Comparison of ENCODE assay signal across 8 mouse cellular contexts in genomic region chr17:78736473-78736988, GRCm38 (mm10). TPM values are rescaled to one million over a fixed set of nuclear protein-coding genes. Genes with fewer than 3 reads are reported as not detected.
DNase-seq lines count a peak whose midpoint lies in the region; ATAC-seq and TF ChIP-seq lines count a peak whose summit lies in the region.

No protein-coding gene starts in this region.

- peaks cover 11% of the 10 kb centered on the region for H3K4me1 ChIP-seq in bone marrow macrophage, adult 2 months (ENCODE audit: control insufficient read depth, insufficient read depth, low read length)
- peaks cover 6% of the 10 kb centered on the region; the same call in 1 of the 2 replicates for H3K4me1 ChIP-seq in embryonic fibroblast, embryonic 13.5 days (ENCODE audit: control insufficient read depth, insufficient read depth, low read length)
- peaks cover 24% of the 10 kb centered on the region for H3K4me1 ChIP-seq in heart, embryonic 11.5 days (ENCODE audit: control insufficient read depth, insufficient read depth, low read length)
- peaks cover 18% of the 10 kb centered on the region for H3K4me1 ChIP-seq in kidney, embryonic 16.5 days (ENCODE audit: insufficient read depth, low read length)
- peaks cover 4% of the 10 kb centered on the region for H3K4me1 ChIP-seq in liver, adult 2 months (ENCODE audit: control insufficient read depth, insufficient read depth, low read length)

- WGBS in heart, embryonic 11.5 days (ENCODE audit: insufficient replicate concordance): under 1% methylated on average over 51 of the region's 60 CpGs
- under 1% methylated on average over 50 of the region's 60 CpGs for whole genome bisulfite sequencing in kidney, embryonic 16.5 days
- under 1% methylated on average over 60 of the region's 60 CpGs for WGBS in liver, adult 2 months

- peak overlapping the region; percentile 82 for H3K4me2 ChIP-seq in heart, embryonic 11.5 days
- H3K4me2 ChIP-seq in kidney, embryonic 16.5 days (replicated peaks; ENCODE audit: low read depth, low read length): peak overlapping the region; percentile 86
- peak overlapping the region; percentile 90 for H3K4me2 ChIP-seq in myocyte (ENCODE audit: low read depth)

- peak overlapping the region; percentile 45 for H3ac ChIP-seq in myocyte (ENCODE audit: control insufficient read depth, insufficient read length)

- DNase-seq in A20 (ENCODE audit: low read depth, low spot score): peak; percentile 100
- DNase-seq in liver, adult 2 months (ENCODE audit: extremely low read depth, low read depth, low spot score): peak; percentile 85
- DNase-seq in splenic B cell, adult 2 months (ENCODE audit: low read depth, low spot score): peak; percentile 100

- H3K36me3 ChIP-seq in heart, embryonic 11.5 days (ENCODE audit: control insufficient read depth, insufficient read depth, low read length): no peaks in the 10 kb centered on the region
- no peaks in the 10 kb centered on the region for H3K36me3 ChIP-seq in kidney, embryonic 16.5 days (ENCODE audit: insufficient read depth, low read length)
- H3K36me3 ChIP-seq in liver, adult 2 months (ENCODE audit: control insufficient read depth, insufficient read depth, low read length): no peaks in the 10 kb centered on the region
- H3K36me3 ChIP-seq in myocyte (ENCODE audit: control insufficient read depth, insufficient read depth): no peaks in the 10 kb centered on the region
- no peaks in the 10 kb centered on the region for H3K36me3 ChIP-seq in splenic B cell, adult 2 months (ENCODE audit: control insufficient read depth, insufficient read depth, low read length, poor library complexity, severe bottlenecking)

- ATAC-seq in heart, embryonic 11.5 days (replicated peaks; ENCODE audit: insufficient number of reproducible peaks, low FRiP score, low TSS enrichment): peak; percentile 98
- ATAC-seq in kidney, embryonic 16.5 days (ENCODE audit: low FRiP score, low TSS enrichment): peak; percentile 99

- H3K4me3 ChIP-seq in bone marrow macrophage, adult 2 months (ENCODE audit: insufficient read depth, low read length): peak overlapping the region; percentile 88
- H3K4me3 ChIP-seq in embryonic fibroblast, embryonic 13.5 days (ENCODE audit: insufficient read depth, low read length): peak overlapping the region; percentile 91
- peak overlapping the region; percentile 93 for H3K4me3 ChIP-seq in heart, embryonic 11.5 days (ENCODE audit: low read depth, low read length)
- H3K4me3 ChIP-seq in kidney, embryonic 16.5 days (ENCODE audit: low read length): peak overlapping the region; percentile 97
- peak overlapping the region; percentile 97 for H3K4me3 ChIP-seq in liver, adult 2 months (ENCODE audit: insufficient read depth, low read depth, low read length)
- H3K4me3 ChIP-seq in myocyte: peak overlapping the region; percentile 63

- H3K9me3 ChIP-seq in heart, embryonic 11.5 days (replicated peaks; ENCODE audit: control insufficient read depth, low read length): no peaks in the 10 kb centered on the region
- no peaks in the 10 kb centered on the region for H3K9me3 ChIP-seq in kidney, embryonic 16.5 days (ENCODE audit: low read length)

- 0 out of 2 replicates have a peak, but pooled peaks have one; percentile 46 for TF ChIP-seq POLR2A in bone marrow macrophage, adult 2 months (IDR thresholded peaks at IDR 0.05; ENCODE audit: borderline replicate concordance, low read depth, low read length)
- TF ChIP-seq POLR2A in embryonic fibroblast, embryonic 13.5 days (IDR thresholded peaks at IDR 0.05; ENCODE audit: low read depth, low read length): peak; percentile 88
- peak; percentile 62 for TF ChIP-seq POLR2A in liver, adult 2 months (IDR thresholded peaks at IDR 0.05; ENCODE audit: extremely low read depth, insufficient read depth, low read length)
- peak; percentile 91 for TF ChIP-seq POLR2A in myocyte (IDR thresholded peaks at IDR 0.05; ENCODE audit: insufficient read length, low read depth)

- H3K27ac ChIP-seq in bone marrow macrophage, adult 2 months (ENCODE audit: insufficient read depth, low read depth, low read length): peak overlapping the region; percentile 96
- peak overlapping the region; percentile 50 for H3K27ac ChIP-seq in embryonic fibroblast, embryonic 13.5 days (ENCODE audit: insufficient read depth, low read length)
- H3K27ac ChIP-seq in heart, embryonic 11.5 days (ENCODE audit: low read depth, low read length): peak overlapping the region; percentile 96
- H3K27ac ChIP-seq in kidney, embryonic 16.5 days (ENCODE audit: low read length): peak overlapping the region; percentile 96
- H3K27ac ChIP-seq in liver, adult 2 months (replicated peaks; ENCODE audit: insufficient read depth, low read depth, low read length): peak overlapping the region; percentile 87

- H3K27me3 ChIP-seq in heart, embryonic 11.5 days (ENCODE audit: control insufficient read depth, insufficient read depth, low read length): no peaks in the 10 kb centered on the region
- no peaks in the 10 kb centered on the region for H3K27me3 ChIP-seq in kidney, embryonic 16.5 days (ENCODE audit: insufficient read depth, low read length)
- H3K27me3 ChIP-seq in liver, adult 2 months (ENCODE audit: control insufficient read depth, insufficient read depth, low read length): no peaks in the 10 kb centered on the region
- no peaks in the 10 kb centered on the region for H3K27me3 ChIP-seq in myocyte (ENCODE audit: control insufficient read depth, insufficient read depth, insufficient read length)
- no peaks in the 10 kb centered on the region for H3K27me3 ChIP-seq in splenic B cell, adult 2 months (ENCODE audit: control insufficient read depth, insufficient read depth, low read length, poor library complexity, severe bottlenecking)

- H3K9ac ChIP-seq in heart, embryonic 11.5 days (ENCODE audit: low read depth, low read length): peak overlapping the region; percentile 98
- H3K9ac ChIP-seq in kidney, embryonic 16.5 days (replicated peaks; ENCODE audit: low read length): peak overlapping the region; percentile 92
- H3K9ac ChIP-seq in liver, adult 2 months (ENCODE audit: low read depth, low read length): peak overlapping the region; percentile 96

- TF ChIP-seq CTCF in bone marrow macrophage, adult 2 months (IDR thresholded peaks at IDR 0.05; ENCODE audit: low read depth, low read length): no peak
- TF ChIP-seq CTCF in embryonic fibroblast, embryonic 13.5 days (IDR thresholded peaks at IDR 0.05; ENCODE audit: borderline replicate concordance, insufficient read depth, low read length): no peak
- no peak for TF ChIP-seq CTCF in liver, adult 2 months (IDR thresholded peaks at IDR 0.05; ENCODE audit: low read depth, low read length)

- peaks cover 26% of the 10 kb centered on the region for H3K79me2 ChIP-seq in liver, adult 2 months (ENCODE audit: control insufficient read depth, insufficient read depth, low read length)
- peaks cover 37% of the 10 kb centered on the region for H3K79me2 ChIP-seq in myocyte (ENCODE audit: control insufficient read depth, insufficient read depth)

TF ChIP-seq in myocyte, 11 proteins besides CTCF, POLR2A, EP300 and RAD21:
- no peak for TF ChIP-seq TCF3 (IDR thresholded peaks at IDR 0.05; ENCODE audit: insufficient read length, low read depth)
- no peak for TF ChIP-seq MAX (IDR thresholded peaks at IDR 0.05; ENCODE audit: low read depth)
- TF ChIP-seq MYOD1 (IDR thresholded peaks at IDR 0.05; ENCODE audit: control insufficient read depth in 1 of 3, insufficient read length in 2 of 3, low read depth in 2 of 3): peak in 1 of 3 experiments; percentile 10
- TF ChIP-seq CEBPB (IDR thresholded peaks at IDR 0.05; ENCODE audit: insufficient read depth, poor library complexity, severe bottlenecking): no peak
- TF ChIP-seq MYOG (IDR thresholded peaks at IDR 0.05; ENCODE audit: control insufficient read depth in 1 of 3, insufficient read depth in 1 of 3, insufficient read length in 2 of 3, low read depth in 2 of 3): peak in 1 of 3 experiments; percentile 32
- no peak for TF ChIP-seq E2F4 (IDR thresholded peaks at IDR 0.05; ENCODE audit: insufficient read depth)
- TF ChIP-seq TCF12 (IDR thresholded peaks at IDR 0.05; ENCODE audit: insufficient read depth, poor library complexity, severe bottlenecking): no peak
- peak; percentile 1 for TF ChIP-seq SRF (IDR thresholded peaks at IDR 0.05; ENCODE audit: control insufficient read depth, insufficient read length, low read depth)
- TF ChIP-seq POLR2AphosphoS2 (IDR thresholded peaks at IDR 0.05; ENCODE audit: insufficient read length, low read depth): peak; percentile 81
- TF ChIP-seq USF1 (IDR thresholded peaks at IDR 0.05; ENCODE audit: low read depth): no peak
- TF ChIP-seq REST (IDR thresholded peaks at IDR 0.05; ENCODE audit: insufficient read depth, insufficient read length): no peak
TF ChIP-seq in myocyte: peak in this region for 4.

RNA-seq across cellular contexts. Expression of gene Strn, which starts 0.5 kb away (rescaled TPM):
- polyA plus RNA-seq in bone marrow macrophage, adult 2 months (2012; ENCODE audit: insufficient read depth, insufficient read length, missing spikeins): 16.0 and 18.7 TPM in 2 replicates
- 26.6 and 29.2 TPM in 2 replicates for polyA plus RNA-seq in embryonic fibroblast, embryonic 13.5 days (2011; ENCODE audit: insufficient read length, low read depth, missing spikeins)
- polyA plus RNA-seq in heart, embryonic 11.5 days (2014; fragmentation: Nextera tagmentation; extraction: Ambion mirVana): 12.5 and 14.2 TPM in 2 replicates
- 5.2 and 6.1 TPM in 2 replicates for polyA plus RNA-seq in kidney, embryonic 16.5 days (2015; fragmentation: Nextera tagmentation; extraction: Ambion mirVana)
- total RNA-seq in liver, adult 2 months (2014; rRNA removed): 7.1 and 8.8 TPM in 2 replicates
- 2.7 and 2.8 TPM in 2 replicates for polyA plus RNA-seq in liver, adult 2 months (2012; rRNA removed)
- 4.0 TPM for polyA plus RNA-seq in myocyte (2012; fragmentation: generic; extraction: Trizol)

Comparison
In these comparisons a context has a peak if more than half of its experiments do, and no peak if none do; other contexts are left out.
1. Peak in every context shown above with its lines: DNase-seq, ATAC-seq, H3K4me3 ChIP-seq and H3K27ac ChIP-seq.